Mouse (Mus musculus): ENCODE measurements around the gene Banf1.
A peak's percentile ranks its signal among the peaks of the same experiment; 100 is the strongest.
"Not testable (repeated sequence)": the region's sequence is repeated elsewhere in the genome, so short reads cannot be mapped to it uniquely, and the experiment has no call there.

The Banf1 gene

DNA sequence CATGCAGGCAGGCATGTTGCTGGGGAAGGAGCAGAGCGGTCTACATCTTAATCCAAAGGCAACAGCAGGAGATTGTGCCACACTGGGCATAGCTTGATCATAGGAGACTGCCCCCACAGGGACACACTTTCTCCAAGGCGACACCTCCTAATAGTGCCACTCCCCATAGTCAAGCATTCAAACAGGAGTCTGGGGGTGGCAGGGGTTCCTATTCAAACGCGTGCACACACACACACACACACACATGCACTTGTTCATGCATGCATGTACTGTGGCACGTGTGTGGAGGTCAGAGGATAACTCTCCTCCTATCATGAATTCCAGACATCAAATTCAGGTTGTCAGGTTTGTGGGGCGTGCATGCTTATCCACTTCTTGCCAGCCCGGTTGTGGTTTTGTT lies 5.8 kb upstream of the Banf1 start:
- DNase-seq = no peak

DNA sequence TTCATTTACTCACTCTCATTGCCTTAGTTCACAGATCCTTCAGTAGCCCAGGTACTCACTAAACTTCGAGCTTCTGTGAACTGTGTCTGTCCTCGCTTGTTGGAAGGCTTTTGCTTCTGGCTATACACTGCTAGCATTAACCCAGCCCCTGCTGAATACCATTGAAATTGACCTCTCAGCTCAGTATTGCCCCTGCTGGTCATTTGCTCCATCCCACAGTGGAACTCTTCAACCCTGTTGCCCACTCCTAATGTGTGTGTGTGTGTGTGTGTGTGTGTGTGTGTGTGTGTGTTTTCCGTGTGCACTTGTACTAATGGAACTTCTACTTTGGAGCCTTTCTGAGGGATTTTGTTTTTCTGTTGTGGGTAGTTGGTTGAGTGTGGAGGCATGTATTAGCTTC lies 4.0 kb upstream of the Banf1 start:
- no peak for DNase-seq

DNA sequence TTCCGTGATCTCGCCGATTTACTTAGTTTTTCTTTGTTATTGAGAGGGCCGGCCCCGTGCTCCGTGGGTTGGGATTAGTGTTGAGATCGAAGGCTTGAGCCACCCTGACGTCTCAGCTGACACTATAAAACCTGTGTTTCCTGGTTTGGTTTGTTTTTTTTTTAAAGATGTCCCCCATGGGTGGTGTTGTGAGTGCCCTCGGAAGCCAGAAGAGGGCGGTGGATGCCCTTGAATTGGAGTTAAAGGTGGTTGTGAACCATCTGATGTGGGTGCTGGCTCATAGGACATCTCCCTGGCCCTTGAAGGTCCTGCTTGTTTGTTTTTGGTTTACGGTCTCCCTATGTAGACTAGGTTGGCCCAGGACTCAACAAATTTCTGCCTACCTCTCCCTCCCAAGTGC lies 487 bp upstream of the Banf1 start:
- no peak for DNase-seq

DNA sequence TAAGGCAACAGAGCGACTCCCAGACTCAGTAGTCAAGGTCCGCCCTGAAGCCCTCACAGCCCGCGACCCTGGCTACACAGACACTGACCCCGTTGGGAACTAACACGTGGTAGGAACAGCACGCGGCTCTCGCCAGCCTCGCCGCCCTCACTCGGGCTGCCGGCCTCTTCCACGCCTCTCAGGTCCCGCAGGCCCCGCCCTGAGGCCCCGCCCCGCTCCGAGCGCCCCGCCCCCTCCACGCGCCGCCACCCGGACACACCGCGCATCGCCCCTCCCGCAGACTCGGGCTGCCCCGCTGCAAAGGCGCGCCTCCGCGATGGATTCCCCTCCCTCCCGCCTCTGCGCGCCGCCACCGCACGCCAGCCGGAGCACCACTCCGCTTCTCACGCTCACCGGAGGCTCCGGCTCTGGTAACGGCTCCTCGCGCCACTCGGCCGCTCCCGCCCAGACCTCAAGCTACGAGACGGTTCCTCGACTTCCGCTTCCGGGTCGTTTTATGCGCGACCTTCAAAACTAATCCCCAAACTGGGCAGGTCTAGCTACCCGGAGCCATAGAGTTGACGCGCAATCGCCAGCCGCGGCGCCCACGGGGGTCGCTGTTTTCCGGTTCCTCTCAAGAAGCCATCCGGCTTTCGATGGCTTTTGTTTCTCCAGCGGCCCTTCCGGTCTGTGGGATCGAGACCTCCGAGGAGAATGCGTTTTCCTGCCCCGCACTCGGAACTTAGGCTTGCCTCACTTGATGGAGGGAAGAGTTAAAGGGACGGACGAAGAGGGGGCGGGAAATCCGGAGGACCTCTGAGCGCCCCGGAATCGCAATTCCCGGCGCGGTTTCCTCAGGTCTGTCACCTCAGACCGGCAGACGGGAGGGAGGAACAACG lies 554 bp downstream of the Banf1 start, which contains the start of gene Eif1ad:
Gene Eif1ad, plus strand, starts transcription at position 567 of the 878 bp plus-strand sequence.
- peak; percentile 95 for DNase-seq

DNA sequence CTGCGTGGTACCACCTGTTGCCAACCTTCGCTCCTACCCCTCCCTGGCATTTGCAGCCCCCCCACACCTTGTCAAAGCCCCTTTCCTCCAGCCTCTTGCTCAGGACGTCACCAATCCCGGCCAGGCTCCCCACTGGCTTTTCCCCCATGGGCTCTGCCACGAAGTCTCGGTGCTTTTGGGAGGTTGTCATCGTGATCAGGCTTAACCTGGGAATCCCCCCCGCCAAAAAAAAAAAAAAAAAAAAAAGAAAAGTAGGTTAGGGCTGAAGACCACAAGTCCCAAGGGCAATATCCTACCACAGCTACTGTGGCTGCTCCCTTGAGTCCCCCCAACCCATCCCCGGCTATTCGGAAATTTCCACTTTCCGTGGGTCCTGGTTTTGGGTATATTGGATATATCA lies 1.2 kb downstream of the Banf1 start:
- DNase-seq = no peak

DNA sequence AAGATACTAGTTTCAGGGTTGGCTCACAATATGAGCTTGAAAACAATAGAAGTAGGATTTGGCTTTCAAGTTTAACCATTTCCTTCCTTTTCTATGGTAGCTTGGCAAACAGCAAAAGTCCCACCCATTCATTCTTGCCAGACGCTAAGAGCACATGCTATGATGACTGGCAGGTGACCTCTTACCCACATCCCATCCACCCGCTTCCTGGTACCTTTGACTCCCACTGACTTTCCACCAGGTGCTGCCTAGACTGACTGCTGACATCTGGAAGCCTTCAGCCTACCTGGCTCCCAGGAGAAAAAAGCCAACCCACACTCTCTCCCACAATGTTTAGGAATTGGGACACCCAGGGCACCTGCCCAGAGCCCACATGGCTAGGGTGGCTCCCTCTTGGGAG lies 2.8 kb downstream of the Banf1 start:
- DNase-seq = no peak

DNA sequence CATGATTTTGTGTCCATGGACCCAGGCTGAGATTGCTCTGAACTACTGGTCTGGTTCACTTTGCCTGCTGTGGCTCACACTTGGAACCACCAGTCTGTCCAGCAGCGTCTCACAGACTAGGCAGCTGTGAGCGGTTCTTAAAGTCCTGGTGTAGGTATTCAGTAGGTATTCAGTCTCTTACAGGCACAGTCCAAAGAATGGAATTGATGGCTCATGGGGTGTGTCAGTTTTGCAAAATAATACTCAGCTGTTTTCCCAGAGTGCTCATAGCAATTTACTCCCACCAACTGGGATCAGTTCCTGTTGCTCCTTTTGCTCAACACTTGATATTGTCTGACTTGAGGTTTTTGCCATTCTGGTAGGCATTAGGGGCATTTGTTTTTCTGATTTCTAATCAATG lies 4.8 kb downstream of the Banf1 start:
- DNase-seq = no peak

DNA sequence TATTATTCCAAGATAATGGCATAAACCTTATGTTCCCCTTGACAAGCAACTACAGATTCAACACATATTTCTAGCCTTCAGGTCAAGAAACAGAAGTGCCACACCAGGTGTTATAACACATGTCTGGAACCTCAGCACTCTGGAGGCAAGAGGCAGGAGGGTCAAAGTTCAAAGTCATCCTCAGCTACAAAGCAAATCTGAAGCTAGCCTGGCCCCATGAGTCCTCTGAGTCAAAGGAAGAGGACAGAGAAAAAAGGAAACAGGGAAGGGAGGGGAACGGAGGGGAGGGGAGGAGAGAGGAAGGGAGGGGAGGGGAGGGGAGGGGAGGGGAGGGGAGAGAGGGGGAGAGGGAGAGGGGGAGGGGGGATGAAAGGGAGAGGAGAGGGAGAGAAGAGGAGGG lies 10.9 kb downstream of the Banf1 start:
- no peak for DNase-seq

DNA sequence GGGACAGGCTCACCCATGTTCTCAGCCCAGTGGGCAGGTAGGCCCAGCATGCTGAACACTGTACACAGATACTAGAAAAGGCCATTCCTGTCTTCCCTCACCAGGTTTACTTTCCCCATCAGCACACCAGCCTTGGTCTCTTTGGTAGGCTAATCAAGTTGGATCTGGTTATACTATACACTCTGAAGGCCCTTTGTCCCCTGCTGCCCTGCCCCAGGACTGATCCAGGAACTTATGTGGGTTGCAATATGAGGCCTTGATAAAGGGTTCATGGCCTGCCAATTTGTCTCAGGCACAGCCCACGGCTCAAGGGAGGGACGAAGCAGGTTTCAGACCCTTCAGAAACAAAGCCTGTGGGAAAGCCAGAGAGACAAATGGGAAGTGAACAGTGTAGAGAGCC lies 13.4 kb downstream of the Banf1 start:
- DNase-seq = no peak

DNA sequence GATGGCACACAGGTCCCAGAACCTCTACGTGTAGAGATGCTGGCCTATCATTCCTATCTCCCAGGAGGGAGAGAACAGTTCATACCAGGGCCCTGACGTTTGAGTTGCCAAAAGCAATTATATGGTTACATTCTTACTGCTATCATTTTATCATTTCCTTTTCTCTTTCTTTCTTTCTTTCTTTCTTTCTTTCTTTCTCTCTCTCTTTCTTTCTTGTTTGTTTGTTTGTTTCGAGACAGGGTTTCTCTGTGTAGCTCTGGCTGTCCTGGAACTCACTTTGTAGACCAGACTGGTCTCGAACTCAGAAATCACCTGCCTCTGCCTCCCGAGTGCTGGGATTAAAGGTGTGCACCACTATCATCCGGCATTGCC lies 17.5 kb downstream of the Banf1 start, which contains the start of gene Cst6:
Gene Cst6, minus strand, starts transcription at position 73 of the 372 bp plus-strand sequence.
- DNase-seq = not testable (repeated sequence)

DNA sequence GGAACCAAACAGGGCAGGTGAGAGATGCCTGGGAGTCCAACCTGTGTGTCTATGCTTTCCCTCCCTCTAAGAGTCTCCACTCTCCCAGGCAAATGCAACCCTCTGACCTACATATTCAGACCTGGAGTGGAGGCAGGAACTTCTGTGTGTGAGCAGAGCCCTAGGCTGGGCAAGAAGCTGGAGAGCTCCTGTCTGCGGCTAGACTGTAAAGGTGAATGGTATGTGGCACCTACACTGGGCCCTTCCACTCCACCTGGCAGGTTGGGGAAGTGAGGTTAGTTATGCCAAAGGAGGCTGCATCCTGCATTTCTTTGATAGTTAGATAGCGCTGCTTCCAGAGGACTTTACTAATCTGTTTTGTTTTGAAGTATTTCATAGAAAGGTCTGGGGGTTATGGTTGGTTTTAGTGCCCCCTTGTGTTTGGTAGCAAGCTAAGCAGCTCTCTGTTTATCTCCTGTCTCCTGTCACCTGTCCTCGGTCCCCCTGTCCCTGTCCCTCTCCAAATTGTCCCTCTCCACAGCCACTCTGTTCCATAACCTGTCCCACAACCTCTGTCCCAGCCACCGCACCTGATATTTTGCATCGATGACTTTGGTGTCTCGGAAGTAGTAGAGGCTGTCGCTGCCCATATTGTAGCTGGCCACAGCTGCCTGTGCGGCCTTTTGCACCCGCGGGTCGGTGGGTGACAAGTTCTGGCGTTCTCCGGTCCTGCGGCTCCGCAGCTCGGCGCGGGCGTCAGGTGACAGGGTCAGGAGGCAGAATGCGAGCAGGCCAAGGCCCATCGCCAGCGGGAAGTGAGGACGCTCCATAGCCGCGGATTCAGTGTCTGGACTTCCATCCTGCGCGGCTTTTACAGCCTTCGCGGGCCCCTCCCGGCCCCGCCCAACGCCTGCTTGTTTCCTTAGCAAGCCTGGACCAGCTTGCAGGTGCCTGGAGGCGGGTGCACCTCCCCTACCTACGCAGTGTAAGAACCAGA lies 18.2 kb downstream of the Banf1 start:
- DNase-seq = peak; percentile 23

DNA sequence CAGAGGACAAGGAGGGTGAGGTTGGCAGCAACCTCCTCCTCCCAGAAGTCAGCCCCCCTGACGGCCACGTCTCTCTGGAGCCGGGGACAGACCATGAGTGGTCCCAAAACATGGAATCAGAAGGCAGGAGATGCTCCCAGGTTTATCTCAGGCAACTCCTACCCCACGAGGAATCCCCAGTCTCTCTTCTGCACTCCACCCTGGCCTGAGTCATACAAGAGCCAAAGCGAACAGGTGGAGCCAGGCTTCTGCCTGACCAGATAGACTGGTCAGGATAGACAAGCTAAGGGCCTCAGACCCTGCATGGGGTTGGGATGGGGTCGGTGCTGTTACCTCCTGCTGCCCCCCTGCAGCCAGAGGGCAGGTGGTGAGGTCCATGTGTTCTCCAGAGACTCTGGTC lies 18.9 kb downstream of the Banf1 start:
- DNase-seq = no peak

DNA sequence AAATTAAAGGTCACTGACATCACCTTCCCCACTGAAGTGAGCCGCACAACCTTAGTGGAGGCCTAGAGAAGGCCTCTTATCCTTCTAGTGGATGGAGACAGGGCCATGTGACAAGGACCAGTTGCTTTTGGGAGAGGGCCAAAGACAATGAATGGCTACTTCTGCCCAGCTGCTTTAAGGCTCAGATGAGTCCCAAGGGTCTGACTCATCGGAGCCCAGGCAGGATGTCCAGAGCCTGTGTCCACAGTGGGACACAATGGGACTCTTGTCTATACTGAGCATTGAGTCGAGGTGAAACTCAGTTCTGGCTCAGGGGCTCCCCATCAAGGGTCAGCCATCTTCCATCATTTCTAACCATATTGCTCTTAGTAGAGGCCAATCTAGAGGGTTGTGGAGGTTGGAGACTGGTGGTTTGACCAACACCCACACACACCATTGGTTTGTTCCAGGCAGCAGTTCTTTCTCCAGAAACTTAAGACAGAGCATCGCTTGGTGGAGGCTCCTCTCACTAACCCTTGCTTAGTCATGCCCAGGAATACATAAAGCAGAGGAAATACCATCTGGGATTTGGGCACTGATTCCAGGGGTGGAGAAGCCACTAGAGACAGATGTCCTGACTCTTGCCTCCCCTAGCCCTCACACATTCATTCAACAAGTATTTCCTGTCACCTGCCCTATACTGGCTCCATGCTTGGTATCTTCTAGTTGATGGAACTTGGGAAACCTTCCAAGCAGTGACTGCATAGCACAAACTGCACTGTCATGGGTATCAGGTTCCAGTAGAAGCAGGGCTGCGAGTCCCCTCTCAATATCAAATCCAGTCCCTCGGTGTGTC lies 21.5 kb downstream of the Banf1 start:
- no peak for DNase-seq

DNA sequence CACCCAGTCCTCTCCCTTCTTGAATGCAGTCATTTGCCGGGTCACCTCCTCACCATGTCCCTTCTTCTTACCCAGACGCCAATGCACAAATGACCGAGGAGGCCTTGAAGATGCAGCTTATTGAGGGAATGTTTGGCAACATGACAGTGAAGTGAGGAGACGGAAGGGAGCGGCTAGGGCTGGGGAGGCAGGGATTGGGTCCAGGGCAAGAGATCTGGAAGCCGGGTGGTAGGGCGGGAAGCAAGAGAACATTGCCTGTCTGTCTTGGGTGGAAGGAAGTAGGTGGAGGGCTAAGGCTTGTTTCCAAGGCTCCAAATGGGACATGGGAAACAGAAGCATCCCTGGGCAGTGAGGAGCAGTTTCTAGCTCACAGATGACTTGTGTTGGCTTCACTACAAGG lies 25.6 kb downstream of the Banf1 start:
- no peak for DNase-seq

DNA sequence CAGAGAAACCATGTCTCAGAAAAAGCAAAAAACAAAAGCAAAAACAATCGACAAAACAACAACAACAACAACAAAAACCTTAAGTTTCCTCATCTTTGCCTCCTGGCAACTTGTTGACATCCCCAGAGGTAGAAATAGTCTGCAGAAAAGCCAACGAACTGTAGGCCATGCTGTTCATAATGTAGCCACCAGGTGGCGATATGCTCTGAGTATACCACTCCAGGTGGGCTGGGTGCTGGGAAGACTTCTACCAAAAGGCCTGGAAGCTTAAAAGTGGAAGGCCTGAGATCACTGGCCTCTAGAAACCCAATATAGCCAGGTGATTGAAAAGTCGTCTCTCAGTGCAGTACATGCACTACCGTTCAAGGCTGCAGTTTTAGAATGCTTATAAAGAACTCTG lies 29.0 kb downstream of the Banf1 start:
- DNase-seq = peak; percentile 75

DNA sequence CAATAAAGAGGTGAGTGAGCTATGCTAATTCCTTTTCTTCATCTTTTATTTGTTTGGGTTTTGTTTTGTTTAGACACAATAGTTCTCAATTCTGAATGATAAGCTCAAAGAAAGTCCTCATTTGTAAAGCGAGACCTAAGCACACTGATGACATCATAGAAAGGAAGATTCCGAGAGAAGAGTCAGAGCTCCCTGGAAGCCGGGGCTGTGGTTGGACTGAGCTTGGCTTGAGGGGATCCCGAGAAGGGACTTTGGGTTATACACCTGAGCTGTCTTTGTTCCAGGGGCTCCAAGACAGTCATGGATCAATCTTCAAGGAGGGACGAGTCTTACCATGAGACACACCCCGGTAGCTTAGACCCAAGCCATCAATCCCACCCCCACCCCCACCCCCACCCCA lies 31.5 kb downstream of the Banf1 start, which contains the start of gene Catsper1:
Gene Catsper1, plus strand, starts transcription at position 301 of the 400 bp plus-strand sequence.
- no peak for DNase-seq

DNA sequence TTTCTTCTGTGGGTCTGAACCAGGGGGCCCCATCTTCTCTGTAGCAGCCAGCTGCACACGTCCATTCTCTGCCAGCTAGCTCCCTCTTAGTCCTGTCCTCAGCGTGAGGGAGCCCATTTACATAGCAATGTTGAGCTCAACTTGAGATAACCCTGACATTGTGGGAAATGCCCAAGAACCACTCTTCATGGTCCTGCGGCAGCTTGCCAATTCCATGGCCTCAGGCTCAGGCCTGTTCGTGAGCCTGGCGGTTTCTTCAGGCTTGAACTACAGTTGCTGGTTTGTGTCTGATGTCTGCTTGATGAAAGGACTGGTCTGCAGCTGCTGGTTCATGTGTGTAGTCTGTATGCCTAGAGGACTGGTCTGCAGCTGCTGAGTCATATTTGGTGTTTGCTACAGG lies 32.2 kb downstream of the Banf1 start:
- no peak for DNase-seq

DNA sequence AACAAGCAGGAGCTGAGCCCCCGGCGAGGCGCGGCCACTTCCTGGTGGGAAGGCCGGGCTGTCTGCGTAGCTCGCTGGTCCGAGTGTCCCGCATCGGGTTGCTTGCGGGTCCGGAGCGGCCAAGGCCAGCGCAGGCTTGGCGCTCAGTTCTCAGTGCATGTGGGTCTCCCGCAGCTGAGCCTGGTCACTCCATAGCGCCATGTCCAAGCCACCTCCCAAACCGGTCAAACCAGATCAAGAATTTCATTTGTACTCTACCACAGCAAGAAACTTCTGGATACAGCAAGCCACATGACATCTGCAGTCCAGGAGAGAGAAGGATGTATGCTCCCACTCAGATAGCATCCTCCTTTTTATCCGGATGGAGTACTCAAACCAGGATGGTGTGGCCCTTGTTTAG lies 39.0 kb downstream of the Banf1 start:
- DNase-seq = no peak

DNA sequence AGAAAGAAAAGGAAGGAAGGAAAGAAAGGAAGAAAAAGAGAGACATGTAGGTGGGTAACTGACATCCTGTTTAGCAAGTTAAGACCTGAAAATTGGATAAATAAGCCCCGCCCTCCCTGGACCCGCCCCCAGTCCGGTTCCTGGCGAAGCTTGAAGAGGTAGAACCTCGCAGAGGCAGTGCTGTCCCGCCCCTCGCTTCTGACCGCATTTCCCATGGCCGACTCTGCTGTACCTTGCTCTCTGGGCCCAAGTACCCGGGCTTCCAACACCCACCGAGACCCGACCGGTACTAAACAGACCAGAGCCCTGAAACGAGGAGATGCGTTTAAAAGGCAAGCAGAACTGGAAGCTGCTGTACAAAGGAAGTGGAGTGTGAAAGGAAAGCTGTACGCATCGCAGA lies 43.2 kb downstream of the Banf1 start:
- DNase-seq = no peak

All from right cerebral cortex, adult 18-20 months (tissue).